Mouse (Mus musculus) lung, adult 10 weeks (tissue): ENCODE measurements around the gene Mfsd2a. TPM values are rescaled to one million over a fixed set of nuclear protein-coding genes. Genes with fewer than 3 reads are reported as not detected.

Source experiments
- polyA plus RNA-seq: library from polyadenylated mRNA; stranded (reverse); fragments of 350-450 nt; fragmentation: Illumina TruSeq; extraction: RNeasy Lipid Tissue Mini Kit (QIAGEN cat#74804); gene quantifications from one replicate; pipeline ENCODE4 v1.2.3, GENCODE M21; 2014; ENCODE audit warnings: low read depth, low replicate concordance; ENCODE audit not compliant: insufficient read depth

The Mfsd2a gene
- polyA plus RNA-seq, result 5.2 TPM

GRCm38 (mm10) chr4:122961100-122961567 lies at the start of gene Mfsd2a:
Mfsd2a (minus strand) TSS chr4:122961188.

DNA sequence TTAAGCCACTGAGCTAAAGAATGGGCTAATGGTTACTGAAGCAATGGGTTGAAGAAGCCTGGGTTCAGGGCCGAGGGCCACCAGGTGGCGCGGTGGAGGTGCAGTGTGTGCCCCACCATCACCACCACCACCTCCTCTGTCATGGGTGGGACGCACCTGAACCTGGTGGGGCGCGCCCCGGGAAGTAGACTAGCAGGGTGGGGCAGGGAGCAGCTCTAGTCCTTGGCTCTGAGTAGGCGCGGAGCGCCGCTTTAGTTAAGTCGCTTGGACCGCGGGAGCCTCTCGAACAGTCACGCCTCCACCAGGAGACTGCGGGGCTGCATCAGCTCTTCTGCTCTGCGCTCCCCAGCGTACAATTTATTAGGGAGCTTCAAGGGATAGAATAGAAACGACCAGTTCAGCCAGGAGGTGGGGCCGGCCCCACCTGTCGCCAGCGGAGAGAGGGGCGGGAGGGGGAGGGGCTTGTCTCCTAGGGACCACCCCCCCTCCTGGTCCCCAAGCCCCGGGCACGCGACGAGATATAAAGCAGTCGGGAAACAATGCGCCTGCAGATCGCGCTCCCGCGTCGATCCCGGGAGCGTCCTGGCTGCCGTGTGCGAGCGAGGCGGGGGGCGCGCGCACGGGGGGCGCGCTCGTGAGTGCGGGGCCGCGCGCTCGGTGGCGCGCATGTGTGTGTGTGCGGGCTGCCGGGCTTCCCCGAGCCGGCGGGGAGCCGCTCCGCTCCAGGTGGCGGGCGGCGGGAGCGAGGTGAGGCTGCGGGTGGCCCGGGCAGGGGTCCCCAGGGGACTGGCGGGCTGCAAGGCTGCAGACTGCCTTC lies 34.6 kb upstream of the Mfsd2a start, which contains the start of gene Mycl:
Mycl (plus strand) TSS at position 249 of the 817 bp plus-strand sequence.

Other genes starting within 250 kb of the Mfsd2a start
- 53.1 TPM for gene Ppt1, start 124.9 kb downstream of the Mfsd2a start, polyA plus RNA-seq
- 112 TPM for gene Cap1, start 75.1 kb downstream of the Mfsd2a start, polyA plus RNA-seq
- 5.6 TPM for gene Mycl, start 34.5 kb upstream of the Mfsd2a start, polyA plus RNA-seq
- 8.4 TPM for gene Trit1, start 55.4 kb upstream of the Mfsd2a start, polyA plus RNA-seq
- not detected for gene Bmp8b, start 144.0 kb upstream of the Mfsd2a start, polyA plus RNA-seq
- gene Oxct2b, start 155.1 kb upstream of the Mfsd2a start, polyA plus RNA-seq, result not detected
- gene Ppie, start 178.8 kb upstream of the Mfsd2a start, polyA plus RNA-seq, result 42.5 TPM
- 0.92 TPM for gene Hpcal4, start 222.0 kb upstream of the Mfsd2a start, polyA plus RNA-seq
- not detected for gene Nt5c1a, start 240.3 kb upstream of the Mfsd2a start, polyA plus RNA-seq